ENCODE assay signal across 20 mouse cellular contexts in the genomic region with DNA sequence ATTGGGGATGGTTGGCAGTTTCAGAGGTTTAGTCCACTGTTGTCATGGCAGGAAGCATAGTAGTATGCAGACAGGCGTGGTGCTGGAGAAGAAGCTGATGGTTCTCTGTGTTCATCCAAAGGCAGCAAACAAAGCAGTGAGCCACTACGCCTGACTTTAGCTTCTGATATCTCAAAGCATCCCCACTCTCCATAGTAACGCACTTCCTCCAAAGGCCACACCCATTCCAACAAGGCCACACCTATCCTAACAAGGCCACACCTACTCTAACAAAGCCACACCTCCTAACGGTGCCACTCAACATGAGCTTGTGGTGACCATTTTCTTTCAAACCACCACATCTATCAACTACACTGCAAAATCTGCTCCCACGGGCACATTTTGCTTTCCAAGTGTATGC. TPM values are rescaled to one million over a fixed set of nuclear protein-coding genes. Genes with fewer than 3 reads are reported as not detected.
"Had no signal": no experiment of that assay in that cellular context is flagged by ENCODE, and none has a peak within 500 bp of the region (broad histone marks: within the 10 kb centered on the region; RNA-seq: fewer than 3 reads in every experiment).

No protein-coding gene starts in this region.

- H3K36me3 ChIP-seq: kidney, embryonic 15.5 days; limb, embryonic 13.5 days; midbrain, embryonic 10.5 days had no signal

- H3K4me1 ChIP-seq: kidney, embryonic 15.5 days; limb, embryonic 13.5 days; midbrain, embryonic 10.5 days had no signal

- H3K9ac ChIP-seq: kidney, embryonic 15.5 days; limb, embryonic 13.5 days had no signal

- H3K4me3 ChIP-seq: kidney, embryonic 15.5 days; limb, embryonic 13.5 days; midbrain, embryonic 10.5 days; myocyte had no signal

- H3K4me2 ChIP-seq: kidney, embryonic 15.5 days; limb, embryonic 13.5 days; liver, embryonic 11.5 days had no signal

- H3K27me3 ChIP-seq: kidney, embryonic 15.5 days; limb, embryonic 13.5 days had no signal

- H3K27ac ChIP-seq: kidney, embryonic 15.5 days; limb, embryonic 13.5 days; midbrain, embryonic 10.5 days had no signal

- H3K9me3 ChIP-seq: kidney, embryonic 15.5 days; midbrain, embryonic 10.5 days had no signal

- DNase-seq: kidney, postnatal 14 days; left cerebral cortex, postnatal 4 days; lung, adult 18-20 months; midbrain, embryonic 14.5 days; thymus, adult 18-20 months; thymus, postnatal 25 days had no signal

RNA-seq across cellular contexts. Expression of a gene that starts 45.0 kb away (rescaled TPM):
- total RNA-seq: layer of hippocampus, adult 8-10 months; layer of hippocampus, postnatal 14 days; left cerebral cortex, adult 18-20 months; left cerebral cortex, postnatal 10 days; left cerebral cortex, postnatal 4 days; neutrophil, adult 5-6 weeks had no signal
- polyA plus RNA-seq: kidney, embryonic 15.5 days; large intestine, adult 2 months; limb, embryonic 13.5 days; liver, embryonic 11.5 days; lung, embryonic 16.5 days; midbrain, embryonic 10.5 days; midbrain, embryonic 14.5 days; myocyte; neural tube, embryonic 11.5 days; urinary bladder, adult 2 months had no signal
